Mouse (Mus musculus) stomach, embryonic 14.5 days (tissue): ENCODE measurements around the gene Lrtm2. TPM values are rescaled to one million over a fixed set of nuclear protein-coding genes. Genes with fewer than 3 reads are reported as not detected.

Experiments used
- ATAC-seq: fragments of 200-750 bp; cut with Nextera tagmentation; 2 replicates; pipeline ENCODE4 v1.8.0; 2017; ENCODE audit warnings: low read depth, moderate TSS enrichment; ENCODE audit not compliant: insufficient number of reproducible peaks, insufficient read depth, low FRiP score
- H3K27ac ChIP-seq: fragments of 300-500 bp; sonication (generic); 2 replicates; pipeline ENCODE4 v1.5.1; 2014; ENCODE audit warnings: mild to moderate bottlenecking, low read length, moderate library complexity, mixed read lengths
- H3K27me3 ChIP-seq: fragments of 300-500 bp; sonication (generic); 2 replicates; pipeline ENCODE4 v1.6.1; 2014; ENCODE audit warnings: low read length, control low read depth, mixed read lengths; ENCODE audit not compliant: control insufficient read depth, insufficient read depth
- H3K36me3 ChIP-seq: fragments of 300-500 bp; sonication (generic); 2 replicates; pipeline ENCODE4 v1.6.1; 2014; ENCODE audit warnings: mild to moderate bottlenecking, control low read depth, low read length, moderate library complexity, mixed read lengths; ENCODE audit not compliant: control insufficient read depth, insufficient read depth
- H3K4me1 ChIP-seq: fragments of 300-500 bp; sonication (generic); 2 replicates; pipeline ENCODE4 v1.6.1; 2014; ENCODE audit warnings: low read length, control low read depth, mixed read lengths; ENCODE audit not compliant: control insufficient read depth, insufficient read depth
- H3K4me2 ChIP-seq: fragments of 300-500 bp; sonication (generic); replicated peaks from 2 replicates; pipeline ENCODE4 v1.6.1; 2014; ENCODE audit warnings: low read depth, low read length, control low read depth
- H3K4me3 ChIP-seq: fragments of 300-500 bp; sonication (generic); 2 replicates; pipeline ENCODE4 v1.5.1; 2014; ENCODE audit warnings: low read depth, low read length, control low read depth
- H3K9ac ChIP-seq: fragments of 300-500 bp; sonication (generic); replicated peaks from 2 replicates; pipeline ENCODE4 v1.6.1; 2014; ENCODE audit warnings: low read depth, mild to moderate bottlenecking, control low read depth, low read length, moderate library complexity, mixed read lengths
- H3K9me3 ChIP-seq: fragments of 300-500 bp; sonication (generic); 2 replicates; pipeline ENCODE4 v1.6.1; 2016; ENCODE audit warnings: low read depth, low read length, control low read depth; ENCODE audit not compliant: control insufficient read depth
- WGBS: fragments of 180-500 bp; shearing (Covaris S2); extraction: QIAGEN DNeasy Blood & Tissue Kit; methylation state at CpG from one replicate; pipeline ENCODE4 v1.1.7; 2014; 5-methylcytosine and 5-hydroxymethylcytosine counted together
- polyA plus RNA-seq: library from polyadenylated mRNA; unstranded; fragments of >200 nt; fragmentation: Nextera tagmentation; extraction: Ambion mirVana; gene quantifications from 2 replicates; pipeline ENCODE4 v1.2.1, GENCODE M21; 2014

The Lrtm2 gene
- polyA plus RNA-seq, 1 experiment from 2014 or later = 0.23 TPM

GRCm38 (mm10) chr6:119329936-119330335, 630 bp downstream of the Lrtm2 start:
- WGBS = 23% methylated on average over 6 of the region's 6 CpGs
- 0 out of 2 replicates have a peak, but pooled peaks cover 3% of the 10 kb centered on the region for H3K4me1 ChIP-seq
- no peaks in the 10 kb centered on the region for H3K9me3 ChIP-seq
- H3K9ac ChIP-seq = no peak overlapping the region
- H3K4me3 ChIP-seq = no peak overlapping the region
- peaks cover 35% of the 10 kb centered on the region for H3K27me3 ChIP-seq
- H3K27ac ChIP-seq = no peak overlapping the region
- ATAC-seq = no peak
- H3K4me2 ChIP-seq = no peak overlapping the region
- no peaks in the 10 kb centered on the region for H3K36me3 ChIP-seq

GRCm38 (mm10) chr6:119329215-119329714, 1.3 kb downstream of the Lrtm2 start:
- WGBS = 2% methylated on average over 8 of the region's 8 CpGs

GRCm38 (mm10) chr6:119328521-119329115, 1.9 kb downstream of the Lrtm2 start:
- Histone ChIP-seq H3K36me3 (no peaks in the 10 kb centered on the region), H3K9ac (no peak overlapping the region), H3K9me3 (no peaks in the 10 kb centered on the region), H3K27me3 (peaks cover 35% of the 10 kb centered on the region), H3K4me3 (no peak overlapping the region), H3K27ac (no peak overlapping the region), H3K4me1 (0 out of 2 replicates have a peak, but pooled peaks cover 3% of the 10 kb centered on the region), H3K4me2 (no peak overlapping the region)
- no peak for ATAC-seq
- 9% methylated on average over 10 of the region's 11 CpGs for WGBS

More at GRCm38 (mm10) chr6:119329215-119329714, 1.3 kb downstream of the Lrtm2 start:
- Histone ChIP-seq H3K36me3 (no peaks in the 10 kb centered on the region), H3K27me3 (peaks cover 35% of the 10 kb centered on the region), H3K4me2 (no peak overlapping the region), H3K9me3 (no peaks in the 10 kb centered on the region), H3K4me3 (no peak overlapping the region), H3K4me1 (0 out of 2 replicates have a peak, but pooled peaks cover 3% of the 10 kb centered on the region), H3K9ac (no peak overlapping the region), H3K27ac (no peak overlapping the region)
- no peak for ATAC-seq

- no peak for ATAC-seq
- H3K27me3 ChIP-seq = peaks cover 31% of the 10 kb centered on the region
- no peak overlapping the region for H3K27ac ChIP-seq
- H3K9ac ChIP-seq = no peak overlapping the region
- no peaks in the 10 kb centered on the region for H3K9me3 ChIP-seq
- H3K36me3 ChIP-seq = no peaks in the 10 kb centered on the region
- no peak overlapping the region for H3K4me3 ChIP-seq
- 0 out of 2 replicates have a peak, but pooled peaks cover 3% of the 10 kb centered on the region for H3K4me1 ChIP-seq
- WGBS = 11% methylated on average over 7 of the region's 7 CpGs
- no peak overlapping the region for H3K4me2 ChIP-seq
These were observed 4.0 kb downstream of the Lrtm2 start for GRCm38 (mm10) chr6:119326541-119326940.

- WGBS = 78% methylated on average over 6 of the region's 6 CpGs
- Histone ChIP-seq H3K36me3 (no peaks in the 10 kb centered on the region), H3K9me3 (no peaks in the 10 kb centered on the region), H3K27ac (no peak overlapping the region), H3K9ac (no peak overlapping the region), H3K4me3 (no peak overlapping the region), H3K27me3 (peaks cover 25% of the 10 kb centered on the region), H3K4me1 (0 out of 2 replicates have a peak, but pooled peaks cover 3% of the 10 kb centered on the region), H3K4me2 (no peak overlapping the region)
- ATAC-seq = no peak
These were observed 4.6 kb downstream of the Lrtm2 start for GRCm38 (mm10) chr6:119325978-119326377.

GRCm38 (mm10) chr6:119324776-119325175, 5.8 kb downstream of the Lrtm2 start:
- Histone ChIP-seq H3K9ac (no peak overlapping the region), H3K9me3 (no peaks in the 10 kb centered on the region), H3K27me3 (peaks cover 13% of the 10 kb centered on the region), H3K4me1 (no peaks in the 10 kb centered on the region), H3K4me2 (no peak overlapping the region), H3K36me3 (no peaks in the 10 kb centered on the region), H3K4me3 (no peak overlapping the region), H3K27ac (no peak overlapping the region)
- WGBS = 65% methylated on average over 10 of the region's 10 CpGs
- no peak for ATAC-seq

- no peak for ATAC-seq
- H3K4me1 ChIP-seq = no peaks in the 10 kb centered on the region
- H3K27me3 ChIP-seq = no peaks in the 10 kb centered on the region
- no peak overlapping the region for H3K4me3 ChIP-seq
- no peak overlapping the region for H3K27ac ChIP-seq
- no peak overlapping the region for H3K4me2 ChIP-seq
- no peaks in the 10 kb centered on the region for H3K36me3 ChIP-seq
- H3K9me3 ChIP-seq = no peaks in the 10 kb centered on the region
- WGBS = 69% methylated on average over 7 of the region's 7 CpGs
- no peak overlapping the region for H3K9ac ChIP-seq
These were observed 8.8 kb downstream of the Lrtm2 start for GRCm38 (mm10) chr6:119321752-119322151.

GRCm38 (mm10) chr6:119320481-119320880, 10.1 kb downstream of the Lrtm2 start:
- Histone ChIP-seq H3K9me3 (no peaks in the 10 kb centered on the region), H3K4me2 (no peak overlapping the region), H3K36me3 (no peaks in the 10 kb centered on the region), H3K9ac (no peak overlapping the region), H3K27me3 (no peaks in the 10 kb centered on the region), H3K4me1 (no peaks in the 10 kb centered on the region), H3K27ac (no peak overlapping the region), H3K4me3 (no peak overlapping the region)
- ATAC-seq = peak; percentile 28; the same call in 1 of the 2 replicates
- WGBS = 24% methylated on average over 16 of the region's 16 CpGs

GRCm38 (mm10) chr6:119319358-119319757, 11.2 kb downstream of the Lrtm2 start:
- no peak overlapping the region for H3K4me3 ChIP-seq
- no peaks in the 10 kb centered on the region for H3K4me1 ChIP-seq
- no peaks in the 10 kb centered on the region for H3K36me3 ChIP-seq
- H3K9ac ChIP-seq = no peak overlapping the region
- H3K27ac ChIP-seq = no peak overlapping the region
- 83% methylated on average over 2 of the region's 2 CpGs for WGBS
- no peaks in the 10 kb centered on the region for H3K9me3 ChIP-seq
- H3K4me2 ChIP-seq = no peak overlapping the region
- no peak for ATAC-seq
- no peaks in the 10 kb centered on the region for H3K27me3 ChIP-seq
